Mouse (Mus musculus) liver, adult 2 months (tissue): ENCODE measurements around the gene Cfap44.

ENCODE experiments used
- CTCF ChIP-seq: fragments of 200-500 bp; IDR thresholded peaks from 2 replicates; pipeline ENCODE4 v1.5.1; 2011; ENCODE audit warnings: low read depth, low read length, control low read depth
- POLR2A ChIP-seq: fragments of 200-500 bp; IDR thresholded peaks from 2 replicates; pipeline ENCODE4 v1.6.1; 2011; ENCODE audit warnings: low read length, control low read depth; ENCODE audit not compliant: insufficient read depth; ENCODE audit errors: extremely low read depth

DNA sequence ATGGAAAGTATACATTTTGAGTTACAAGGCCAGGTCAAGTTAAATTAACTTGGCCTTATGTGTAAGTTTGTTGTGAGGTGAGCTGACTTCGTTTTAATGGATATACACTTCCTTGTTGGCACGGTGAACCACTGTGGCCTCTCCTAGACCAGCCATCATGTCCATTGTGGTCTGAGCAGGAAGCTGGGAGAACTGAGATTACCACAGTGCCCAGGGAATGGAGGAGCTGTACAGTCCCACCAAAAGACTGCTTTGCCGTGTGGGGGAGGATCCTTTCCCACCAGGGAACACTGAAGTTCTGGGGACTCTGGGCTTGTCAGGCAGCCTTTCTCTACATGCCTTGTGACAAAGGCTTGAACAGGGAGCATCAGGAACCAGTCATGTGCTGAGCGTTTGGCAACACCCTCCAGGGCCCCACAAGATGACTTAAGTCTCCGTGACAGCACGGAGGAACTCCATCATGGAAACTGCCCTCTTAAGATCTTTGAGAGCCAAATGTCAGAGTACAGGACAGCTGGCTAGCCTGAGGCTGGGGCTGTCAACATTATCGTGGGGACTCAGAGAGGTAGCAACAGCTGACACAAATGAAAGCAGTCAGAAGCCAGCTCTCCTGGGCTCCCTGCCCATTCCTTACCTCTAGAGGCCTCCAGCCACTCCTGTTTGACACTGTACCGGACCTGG lies 108.4 kb downstream of the Cfap44 start:
- TF ChIP-seq POLR2A (no peak), CTCF (no peak)
